Mouse (Mus musculus): ENCODE results near the gene Cd38.
"Not testable (repeated sequence)": the region's sequence is repeated elsewhere in the genome, so short reads cannot be mapped to it uniquely, and the experiment has no call there.

Gene Cd38

DNA sequence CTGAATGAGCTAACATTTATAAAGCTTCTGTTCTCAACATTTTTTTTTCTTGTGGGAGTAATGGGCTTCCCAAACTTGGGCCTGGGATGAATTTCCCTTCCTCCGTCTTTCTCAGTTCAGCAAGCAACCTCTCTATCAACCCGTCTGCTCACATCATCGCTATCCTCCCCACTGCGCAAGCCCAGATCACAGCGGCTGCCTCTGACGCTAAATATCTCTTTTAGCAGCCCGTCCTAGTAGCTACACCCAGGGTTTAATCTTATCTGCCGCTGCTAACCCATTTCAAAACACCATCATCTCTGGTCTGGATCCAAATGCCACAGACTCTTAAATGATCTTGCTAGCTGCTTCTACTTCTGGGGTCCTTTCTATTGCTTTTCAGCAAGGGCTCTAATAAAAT, 8.7 kb upstream of the Cd38 start:
- no peak for DNase-seq (ENCODE audit: low spot score in 2 of 2)

DNA sequence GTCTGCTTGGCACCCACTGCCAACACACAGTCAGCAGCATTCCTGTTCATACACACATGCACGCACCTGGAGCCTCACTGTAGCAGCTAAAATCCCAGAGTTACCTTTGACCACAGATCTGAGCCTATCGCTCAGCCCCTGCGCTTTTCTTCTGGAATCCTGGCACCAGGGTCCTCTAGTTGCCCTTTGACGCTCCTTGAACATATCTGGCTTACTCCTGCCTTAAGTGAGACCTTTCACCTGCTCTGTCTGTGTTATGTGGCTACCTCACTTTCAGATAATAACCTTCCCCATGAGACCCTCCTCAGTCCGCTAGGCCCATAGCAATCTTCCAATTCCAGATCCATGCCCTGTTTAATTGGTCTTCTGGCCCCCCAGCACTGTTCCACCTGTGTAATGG, 8.3 kb upstream of the Cd38 start:
- DNase-seq (ENCODE audit: low spot score in 2 of 2) = no peak

DNA sequence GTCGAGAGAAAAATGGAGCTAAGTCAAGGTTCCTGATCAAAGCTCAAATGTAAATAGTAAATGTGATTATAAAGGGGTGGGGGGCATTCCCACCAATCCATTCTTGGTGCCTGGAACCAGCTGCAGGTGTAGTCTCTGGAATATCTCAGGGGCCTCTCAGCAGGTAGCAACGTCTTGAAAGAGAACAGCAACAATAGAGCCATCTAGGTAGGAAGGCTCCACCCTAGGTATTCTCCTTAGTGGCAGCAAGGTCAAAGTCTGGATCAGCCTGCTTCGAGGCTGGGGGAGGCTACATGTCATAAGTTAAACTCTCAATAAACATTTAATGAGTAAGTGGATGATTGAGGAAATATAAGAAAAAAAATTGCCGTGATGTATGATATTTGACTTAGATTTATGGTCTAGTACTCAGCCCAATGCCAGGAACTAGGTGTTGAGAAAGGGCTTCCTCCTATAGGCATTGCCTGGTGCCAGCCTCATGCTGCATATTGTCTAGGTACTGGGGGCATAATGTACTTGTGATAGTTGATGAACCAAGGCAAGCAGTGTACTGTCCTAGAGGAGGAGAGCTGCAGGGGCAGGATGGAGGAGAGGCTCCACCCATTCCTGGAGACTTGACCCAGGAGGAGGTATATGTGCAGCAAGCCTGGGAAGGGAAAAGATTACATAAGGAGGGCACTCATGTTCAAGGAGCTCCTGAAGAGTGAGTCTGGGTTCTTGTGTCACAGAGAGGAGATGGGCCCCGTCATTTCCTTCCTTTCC, 7.5 kb upstream of the Cd38 start:
- DNase-seq (ENCODE audit: low spot score in 2 of 2) = no peak

DNA sequence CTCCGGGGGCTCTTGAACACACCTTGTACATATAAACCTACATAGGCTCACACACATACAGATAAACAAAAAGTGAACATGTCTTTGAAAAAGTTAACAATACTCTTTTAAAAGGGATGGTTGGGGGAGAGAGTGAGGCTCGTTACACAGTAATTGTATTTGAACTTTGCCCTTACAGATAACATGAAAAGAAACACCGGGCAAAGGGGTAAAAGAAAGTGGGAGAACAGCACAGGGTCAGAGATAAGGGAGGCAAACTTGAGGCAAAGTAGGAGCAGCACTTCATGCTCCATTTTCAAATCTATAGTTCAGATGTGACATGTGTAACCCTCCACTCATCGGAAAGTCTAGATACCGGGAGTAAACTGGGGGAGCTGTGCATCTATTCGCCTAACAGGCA, 4.7 kb upstream of the Cd38 start:
- no peak for DNase-seq (ENCODE audit: low spot score in 2 of 2)

DNA sequence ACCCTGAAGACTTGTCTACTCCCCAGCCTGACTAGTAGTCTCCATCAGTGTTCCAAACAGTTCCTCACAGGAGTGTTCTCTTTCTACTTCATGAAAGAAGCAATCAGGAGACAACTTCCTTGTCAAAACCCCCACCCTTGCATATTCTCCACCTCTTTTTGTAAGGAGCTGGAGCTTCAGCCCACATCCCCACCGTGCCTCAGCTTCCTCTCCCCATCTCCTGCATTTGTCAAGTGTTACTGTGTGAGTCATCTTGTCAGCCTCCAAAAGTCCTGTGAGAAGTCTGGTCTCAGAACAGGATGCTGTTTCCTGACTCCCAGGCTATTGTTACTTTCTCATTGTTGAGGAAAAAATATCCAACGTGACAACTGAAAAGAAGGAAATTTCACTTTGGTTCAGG, 3.0 kb upstream of the Cd38 start:
- peak in 1 of 2 experiments; percentile 20 for DNase-seq (ENCODE audit: low spot score in 2 of 2)

DNA sequence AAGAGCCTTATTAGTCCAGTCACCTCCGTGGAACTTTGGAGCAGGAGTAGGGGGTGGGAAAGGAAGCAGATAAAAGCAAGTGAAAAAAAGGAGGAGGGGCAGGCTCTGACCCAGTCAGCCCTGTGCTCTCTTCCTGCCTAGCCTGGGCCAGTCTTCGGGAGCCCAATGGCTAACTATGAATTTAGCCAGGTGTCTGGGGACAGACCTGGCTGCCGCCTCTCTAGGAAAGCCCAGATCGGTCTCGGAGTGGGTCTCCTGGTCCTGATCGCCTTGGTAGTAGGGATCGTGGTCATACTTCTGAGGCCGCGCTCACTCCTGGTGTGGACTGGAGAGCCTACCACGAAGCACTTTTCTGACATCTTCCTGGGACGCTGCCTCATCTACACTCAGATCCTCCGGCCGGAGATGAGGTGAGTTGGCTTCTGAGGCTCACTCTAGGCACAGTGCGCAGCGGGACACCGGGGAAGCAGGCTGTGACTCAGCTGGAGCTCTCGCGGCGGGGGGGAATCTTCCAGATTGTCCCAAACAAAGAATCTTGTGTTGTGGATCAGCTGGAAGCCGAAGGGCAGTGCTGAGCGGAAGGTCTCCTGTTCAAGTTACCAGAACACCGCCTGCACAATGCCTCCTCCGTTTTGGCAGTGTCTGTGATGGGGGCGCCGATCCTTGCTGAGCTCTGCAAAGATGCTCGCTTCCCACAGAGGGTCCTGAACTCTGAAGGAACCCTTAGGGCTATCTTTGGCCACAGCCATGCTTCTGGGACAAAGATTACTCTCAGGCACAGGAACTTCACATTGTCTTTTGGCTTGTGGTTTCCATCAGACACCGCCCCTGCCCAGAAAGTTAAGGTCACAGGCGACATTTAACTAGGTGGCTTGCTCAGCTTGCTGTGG, 603 bp downstream of the Cd38 start:
- DNase-seq (ENCODE audit: low spot score in 2 of 2) = peak; percentile 55 to 57

DNA sequence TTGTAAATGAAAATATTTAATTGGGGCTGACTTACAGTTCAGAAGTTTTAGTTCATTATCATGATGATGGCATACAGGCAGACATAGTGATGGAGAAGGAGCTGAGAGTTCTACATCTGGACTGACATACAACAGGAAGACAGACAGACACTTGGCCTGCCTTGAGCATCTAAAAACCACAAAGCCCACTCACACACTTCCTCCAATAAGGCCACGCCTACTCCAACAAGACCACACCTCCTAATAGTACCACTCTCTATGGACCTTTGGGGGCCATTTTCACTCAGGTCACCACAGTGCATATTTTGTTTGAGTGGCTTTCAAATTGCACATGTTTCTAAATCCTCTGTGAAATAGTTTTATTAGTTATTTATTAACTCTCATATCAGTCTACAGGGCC, 3.5 kb downstream of the Cd38 start:
- DNase-seq (ENCODE audit: low spot score in 2 of 2) = no peak

DNA sequence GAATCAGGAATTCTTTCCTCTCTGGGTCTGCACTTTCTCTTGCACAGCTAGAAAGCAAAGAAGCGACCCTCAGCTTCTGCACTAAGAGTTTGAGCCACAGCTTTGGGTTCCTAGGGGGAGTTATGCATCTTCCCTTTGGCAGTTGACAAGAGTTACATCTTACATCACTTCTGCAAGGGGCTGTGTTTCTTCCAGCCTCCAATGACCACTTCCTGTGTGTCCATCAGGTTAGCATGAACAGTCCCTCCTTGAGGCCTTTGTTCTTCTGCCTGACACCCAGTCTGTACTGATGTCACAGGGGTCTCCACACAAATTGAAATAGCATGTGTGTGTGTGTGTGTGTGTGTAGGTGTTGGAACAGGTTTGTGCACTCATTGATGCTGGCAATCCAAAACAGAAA, 4.3 kb downstream of the Cd38 start:
- DNase-seq (ENCODE audit: low spot score in 2 of 2) = no peak

DNA sequence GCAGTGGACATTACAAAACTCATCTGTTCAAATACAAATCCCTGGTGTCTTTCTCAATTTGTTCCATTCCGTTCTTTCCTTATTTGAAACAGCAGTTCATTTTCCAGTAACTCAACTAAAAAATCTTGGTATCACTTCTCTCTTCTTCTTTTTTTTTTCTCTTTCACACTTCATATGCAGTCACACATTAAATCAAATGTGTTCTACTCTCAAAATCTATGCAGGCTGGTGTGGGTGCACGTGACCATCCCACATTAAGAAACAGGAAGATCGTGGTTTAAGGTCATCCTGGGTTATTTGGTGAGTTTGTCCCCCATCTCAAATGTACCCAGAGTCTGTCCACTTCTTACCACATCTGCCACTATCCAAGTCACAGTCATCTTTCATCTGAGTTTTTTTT, 13.7 kb downstream of the Cd38 start:
- DNase-seq (ENCODE audit: low spot score in 2 of 2) = peak; percentile 17 to 44

DNA sequence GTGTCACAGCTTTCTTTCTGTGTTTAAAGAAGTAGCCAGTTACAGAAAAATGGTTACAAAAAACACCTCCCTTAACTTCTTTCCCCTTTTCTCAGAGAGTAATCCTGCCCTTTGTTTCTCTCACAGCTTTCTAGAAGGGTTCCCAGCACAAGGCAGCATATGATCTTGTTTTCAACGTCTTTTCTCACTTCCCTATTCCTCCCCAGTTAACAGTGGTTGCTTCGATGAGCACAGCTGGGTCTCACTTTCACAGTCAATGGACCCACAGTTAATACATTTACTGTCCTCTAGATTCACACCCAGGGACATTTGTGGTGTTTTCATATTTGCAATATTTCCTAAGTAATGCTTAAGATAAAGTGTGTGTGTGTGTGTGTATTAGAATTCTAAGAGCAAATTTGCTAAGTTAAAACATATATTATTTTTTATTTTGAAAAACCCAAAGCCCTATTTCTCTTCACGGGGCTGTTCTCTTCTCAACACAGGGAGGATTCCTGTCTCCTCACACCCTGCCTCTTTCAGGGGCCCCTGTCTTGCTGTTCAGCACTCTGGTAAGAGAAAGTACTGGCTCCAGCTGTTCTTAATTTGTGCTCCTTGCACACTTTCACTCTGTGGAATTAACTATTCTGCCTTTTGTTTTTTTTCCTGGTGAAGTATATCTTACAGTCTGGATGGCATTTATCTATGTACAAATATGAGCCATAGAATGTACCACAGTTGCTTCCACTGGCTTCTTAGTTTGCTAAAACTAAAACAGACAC, 16.9 kb downstream of the Cd38 start:
- peak in 1 of 2 experiments; percentile 31 for DNase-seq (ENCODE audit: low spot score in 2 of 2)

DNA sequence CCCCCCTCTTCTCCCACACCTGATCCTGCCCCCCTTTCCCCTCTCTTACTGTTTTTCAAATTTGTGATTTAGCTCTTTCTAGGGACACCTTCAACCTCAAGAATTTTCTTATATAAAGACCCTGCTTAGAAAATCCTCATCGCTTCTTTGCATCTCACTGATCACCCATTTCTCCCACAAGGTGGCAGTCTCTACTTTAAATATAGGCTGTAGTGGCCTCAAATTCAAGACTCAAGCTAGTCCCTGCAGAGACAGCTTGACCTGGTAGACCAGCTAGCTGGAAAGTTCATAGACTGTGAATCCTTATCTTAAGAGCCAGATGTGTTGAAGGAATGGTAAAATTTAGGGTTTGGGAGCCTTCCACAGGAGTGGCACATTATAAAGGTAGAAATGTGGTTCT, 24.0 kb downstream of the Cd38 start:
- no peak for DNase-seq (ENCODE audit: low spot score in 2 of 2)

DNA sequence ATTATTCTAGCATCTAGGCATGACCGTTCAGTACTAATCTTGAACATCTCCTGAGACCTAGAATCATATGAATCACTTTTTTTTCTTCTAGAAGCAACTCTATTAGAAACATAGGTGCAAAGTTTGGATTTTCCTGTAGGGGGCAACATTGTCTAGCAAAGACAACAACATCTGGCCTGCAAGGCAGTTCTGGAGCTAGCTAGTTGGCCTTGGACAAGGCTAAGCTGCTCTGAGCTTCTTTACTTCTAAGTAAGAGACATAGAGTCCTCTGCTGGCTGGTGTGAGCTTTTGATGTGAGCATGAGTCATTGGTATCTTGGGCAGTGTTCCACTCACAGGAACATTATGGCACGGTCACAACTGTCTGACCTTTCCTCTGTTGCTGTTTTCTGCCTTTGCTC, 25.8 kb downstream of the Cd38 start:
- peak; percentile 34 to 45 for DNase-seq (ENCODE audit: low spot score in 2 of 2)

DNA sequence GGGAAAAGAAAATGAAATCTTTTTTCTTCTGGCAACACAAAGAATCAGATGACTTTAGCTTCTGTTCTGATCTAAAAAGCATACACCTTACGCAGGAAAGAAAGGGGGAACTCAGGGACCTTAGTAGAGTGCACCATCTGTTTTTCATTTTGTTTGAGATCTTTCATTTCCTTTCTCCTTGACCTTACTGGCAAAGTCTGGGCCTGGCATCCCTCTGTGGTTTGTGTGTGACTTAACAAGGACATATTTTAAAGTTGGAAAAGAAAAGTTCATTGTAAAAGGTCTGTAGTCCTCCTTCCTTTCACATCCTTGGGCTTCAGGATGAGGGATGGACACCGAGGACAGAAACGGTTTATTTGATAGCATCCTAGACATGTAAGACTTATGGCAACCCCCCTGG, 27.6 kb downstream of the Cd38 start:
- no peak for DNase-seq (ENCODE audit: low spot score in 2 of 2)

DNA sequence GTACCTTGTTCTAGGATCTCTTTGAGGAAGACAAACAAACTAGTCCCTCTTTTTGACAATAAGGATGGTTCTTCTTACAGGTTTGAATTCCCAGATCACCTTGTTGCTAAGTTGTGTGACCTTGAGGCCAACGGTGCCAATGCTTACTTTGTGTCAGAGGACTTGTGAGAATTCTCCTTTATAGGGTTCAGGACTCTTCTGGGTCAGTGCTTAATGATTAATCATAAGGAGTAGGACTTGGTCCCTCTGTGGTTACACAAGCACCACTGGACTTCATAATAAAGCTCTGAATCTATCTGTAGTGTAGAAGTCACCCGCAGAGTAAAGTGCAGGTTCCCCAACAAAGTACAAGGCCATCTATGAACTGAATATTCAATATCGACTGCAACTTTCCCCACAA, 36.3 kb downstream of the Cd38 start:
- DNase-seq (ENCODE audit: low spot score in 2 of 2) = no peak

DNA sequence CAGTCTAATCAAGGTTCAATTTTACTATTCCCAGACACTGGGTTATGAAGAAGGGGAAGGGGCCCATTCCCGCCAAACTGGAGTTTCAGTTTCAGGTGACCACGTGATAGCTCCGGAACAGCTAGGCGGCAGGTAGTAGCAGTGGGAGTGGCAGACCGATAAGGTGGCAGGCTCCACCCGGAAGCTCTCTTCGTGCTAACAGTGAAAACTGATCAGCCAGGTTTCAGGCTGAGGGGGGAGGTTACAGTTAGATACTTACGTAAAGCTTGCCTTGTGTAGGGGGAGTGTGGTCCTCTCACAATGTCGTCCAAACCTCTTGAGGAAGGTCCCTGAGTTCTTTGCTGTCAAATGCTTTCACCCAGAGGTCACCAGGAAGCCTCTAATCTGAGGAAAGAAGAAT, 40.9 kb downstream of the Cd38 start:
- DNase-seq (ENCODE audit: low spot score in 2 of 2) = no peak

DNA sequence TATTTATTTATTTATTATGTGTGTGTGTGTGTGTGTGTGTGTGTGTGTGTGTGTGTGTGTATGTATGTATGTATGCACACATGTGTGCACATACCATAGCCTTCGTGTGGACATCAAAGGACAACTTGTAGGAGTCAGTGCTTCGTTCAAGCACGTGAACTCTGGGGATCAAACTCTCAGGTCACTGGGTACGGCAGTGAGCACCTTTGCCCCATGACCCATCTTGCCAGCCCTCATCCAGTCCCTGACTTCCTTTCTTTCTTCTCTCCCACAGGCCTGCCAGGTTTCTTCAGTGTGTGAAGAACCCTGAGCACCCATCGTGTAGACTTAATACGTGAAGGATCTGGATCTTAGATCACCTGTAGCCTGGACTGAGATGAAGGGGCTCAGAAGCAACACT, 41.7 kb downstream of the Cd38 start:
- no peak for DNase-seq (ENCODE audit: low spot score in 2 of 2)

DNA sequence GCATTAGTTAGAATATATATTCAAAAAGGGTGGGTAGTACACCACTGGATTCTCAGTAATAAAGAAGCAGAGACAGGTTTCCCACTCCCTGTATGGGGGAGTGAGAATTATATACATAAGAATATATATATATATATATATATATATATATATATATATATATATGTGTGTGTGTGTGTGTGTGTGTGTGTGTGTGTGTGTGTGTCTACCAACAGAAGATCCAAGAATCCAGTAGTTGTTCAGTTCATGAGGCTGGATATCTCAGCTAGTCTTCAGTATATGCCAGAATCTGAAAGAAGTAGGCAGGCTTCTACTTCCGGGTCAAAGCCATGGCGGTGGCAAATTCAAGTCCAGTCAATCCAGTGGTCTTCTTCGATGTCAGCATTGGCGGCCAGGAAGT, 44.5 kb downstream of the Cd38 start, which contains the start of gene Gm7879:
Gene Gm7879 (plus strand): TSS at position 301 of the 400 bp plus-strand sequence.
- DNase-seq (ENCODE audit: low spot score in 2 of 2) = not testable (repeated sequence)

DNA sequence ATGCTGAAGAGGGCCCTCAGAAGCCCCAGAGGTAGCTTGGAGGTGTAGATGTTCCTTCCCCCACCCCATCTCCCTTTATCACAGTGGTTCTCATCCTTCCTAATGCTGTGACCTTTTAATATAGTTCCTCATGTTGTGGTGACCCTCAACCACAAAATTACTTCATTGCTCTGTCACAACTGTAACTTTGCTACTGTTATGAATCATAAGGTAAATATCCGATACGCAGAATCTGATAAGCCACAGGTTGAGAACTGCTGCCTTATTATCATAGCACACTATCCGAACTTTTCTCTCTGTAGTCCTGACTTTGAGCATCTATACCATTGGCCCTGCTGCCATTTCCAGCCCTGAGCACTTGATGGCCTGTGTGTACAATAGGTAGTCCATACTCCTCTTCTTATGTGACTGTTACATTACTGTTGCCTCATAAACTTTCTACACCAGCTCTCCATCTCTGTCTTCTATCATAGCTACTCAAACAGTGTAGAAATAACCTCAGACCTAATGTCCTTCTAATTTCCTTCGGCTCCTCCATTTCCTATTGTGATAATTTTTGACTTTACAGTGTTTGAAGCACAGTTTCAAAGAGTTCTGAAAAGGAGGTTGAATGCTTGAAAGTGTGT, 47.0 kb downstream of the Cd38 start:
- DNase-seq (ENCODE audit: low spot score in 2 of 2) = no peak

DNA sequence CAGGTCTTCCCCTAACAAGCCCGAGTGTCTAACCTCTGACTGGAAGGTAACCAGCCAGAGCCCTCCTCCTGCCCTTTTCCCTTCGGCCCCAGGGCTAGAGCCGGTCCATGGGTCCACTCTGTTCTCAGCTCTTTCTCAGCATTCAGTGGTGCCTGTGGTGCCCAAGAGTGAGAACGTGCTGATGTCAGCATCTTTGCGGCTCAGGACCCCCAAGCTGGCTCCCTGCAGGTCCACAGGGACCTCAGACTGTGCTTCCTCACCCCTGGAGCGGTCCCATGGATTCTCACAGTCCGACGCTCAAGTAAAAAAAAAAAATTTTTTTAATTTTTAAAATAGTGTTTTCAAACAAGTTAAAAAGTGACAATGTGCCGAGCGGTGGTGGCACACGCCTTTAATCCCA, 53.5 kb downstream of the Cd38 start:
- DNase-seq (ENCODE audit: low spot score in 2 of 2) = no peak

DNA sequence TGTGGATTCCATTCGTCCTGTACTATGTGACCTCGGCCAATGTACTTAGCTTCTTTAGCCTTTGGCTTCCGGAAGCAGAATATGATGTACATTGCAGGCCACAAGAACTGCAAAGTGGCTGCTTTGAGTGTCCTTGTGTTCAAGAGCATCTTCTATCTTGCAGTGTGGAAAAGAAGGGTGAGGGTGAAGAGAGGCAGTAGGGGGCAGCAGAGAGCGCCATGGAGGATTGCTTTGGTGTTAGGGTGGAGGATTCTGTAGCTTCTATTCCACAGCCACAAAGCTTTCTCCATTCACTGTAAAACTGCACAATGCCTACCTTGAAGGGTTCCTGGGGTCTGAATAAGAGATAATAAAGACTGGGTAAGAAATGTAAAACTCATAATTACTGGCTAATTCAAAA, 55.6 kb downstream of the Cd38 start:
- peak; percentile 1 to 9 for DNase-seq (ENCODE audit: low spot score in 2 of 2)

DNA sequence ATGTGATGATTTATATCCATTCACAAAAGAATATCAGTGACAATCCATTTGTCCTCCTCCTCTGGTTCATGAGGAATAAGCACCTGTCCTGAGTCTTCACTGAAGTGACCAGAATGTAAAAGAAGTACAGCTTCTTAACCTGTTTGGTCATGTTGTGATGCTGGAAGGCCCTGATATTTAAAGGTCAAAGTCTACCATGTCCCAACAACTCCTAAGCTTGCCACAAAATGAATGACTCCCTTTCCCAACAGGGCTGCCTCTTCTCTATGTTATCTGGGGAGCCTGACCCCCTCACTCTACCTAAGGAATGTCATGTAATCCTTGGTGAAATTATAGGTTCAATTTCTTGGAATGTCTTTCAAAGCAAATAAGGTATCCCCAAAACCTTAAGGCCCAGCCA, 59.4 kb downstream of the Cd38 start:
- DNase-seq (ENCODE audit: low spot score in 2 of 2) = no peak

DNA sequence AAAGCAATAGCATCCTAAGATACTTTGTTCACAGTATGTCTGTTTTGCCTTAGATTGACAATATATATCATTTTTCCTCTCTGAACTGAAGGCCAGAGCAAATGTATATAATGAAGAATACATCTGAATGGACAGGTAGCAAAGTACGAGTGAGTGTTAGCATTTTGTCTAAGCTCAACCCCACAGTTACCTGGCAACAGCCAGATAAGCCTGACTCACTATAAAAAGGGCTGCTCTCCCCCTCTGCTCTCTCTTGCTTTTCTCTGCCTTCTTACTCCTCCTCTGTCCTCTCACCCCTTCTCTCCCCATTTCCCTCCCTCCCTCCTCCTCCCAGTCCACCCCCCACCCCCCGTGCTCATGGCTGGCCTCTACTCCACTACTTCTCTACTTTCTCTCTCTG, 64.9 kb downstream of the Cd38 start:
- DNase-seq (ENCODE audit: low spot score in 2 of 2) = no peak
